Mouse (Mus musculus): ENCODE measurements around the gene Mapkbp1. TPM values are rescaled to one million over a fixed set of nuclear protein-coding genes. Genes with fewer than 3 reads are reported as not detected.

The Mapkbp1 gene
- polyA plus RNA-seq, 2 experiments = 0.15 to 1.1 TPM

DNA sequence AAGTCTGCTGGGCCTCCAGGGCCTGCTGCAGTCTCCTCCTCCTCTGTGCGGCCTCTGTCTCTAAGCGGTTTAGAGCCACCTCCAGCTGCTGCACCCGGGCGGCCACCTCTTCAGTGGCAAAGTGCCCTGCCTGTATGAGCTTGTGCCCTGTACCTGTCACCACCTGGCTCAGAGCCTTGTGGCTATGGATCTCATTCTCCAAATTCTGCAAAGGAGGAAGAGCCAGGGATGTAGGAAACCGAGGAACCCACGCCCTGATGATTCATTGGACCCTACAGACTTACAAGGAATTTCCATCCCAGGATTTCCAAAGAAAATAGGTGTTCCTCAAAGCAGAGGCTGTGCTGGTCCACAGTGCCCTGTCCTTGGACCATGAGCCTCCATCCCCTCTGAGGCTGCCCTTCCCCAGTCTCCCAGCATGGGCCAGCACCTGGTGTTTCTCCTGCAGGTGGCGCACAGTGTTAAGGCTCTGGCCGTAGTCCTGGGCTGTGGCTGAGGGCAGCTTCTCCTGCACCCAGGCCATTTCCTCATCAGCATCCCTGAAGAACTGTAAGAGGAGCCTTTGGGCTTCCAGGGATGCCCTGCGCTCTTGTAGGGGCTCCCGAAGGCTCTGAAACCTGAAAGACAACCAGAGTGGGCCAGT, 77.3 kb downstream of the Mapkbp1 start:
- Histone ChIP-seq H3K36me3 (replicated peaks; ENCODE audit: control insufficient read depth, insufficient read depth, low read depth) (no peaks in the 10 kb centered on the region), H3K4me1 (replicated peaks; ENCODE audit: control insufficient read depth in 2 of 2, insufficient read depth in 2 of 2, low read length in 1 of 2) (no peaks in the 10 kb centered on the region), H3K27ac (no peak overlapping the region), H3K27me3 (ENCODE audit: control insufficient read depth, insufficient read depth, low read length) (no peaks in the 10 kb centered on the region), H3K9me3 (ENCODE audit: control insufficient read depth, low read length) (no peaks in the 10 kb centered on the region), H3K4me3 (ENCODE audit: insufficient read depth in 1 of 2, low read depth in 2 of 2, low read length in 2 of 2) (no peak overlapping the region), H3K4me2 (ENCODE audit: low read depth) (no peak overlapping the region), H3K9ac (replicated peaks) (no peak overlapping the region)
- ATAC-seq (ENCODE audit: insufficient read depth) (no peak), DNase-seq (ENCODE audit: low read depth in 3 of 3, low spot score in 3 of 3) (no peak)
- 51% methylated on average over 10 of the region's 10 CpGs for WGBS (ENCODE audit: insufficient replicate concordance)
- TF ChIP-seq EP300 (IDR thresholded peaks at IDR 0.05; ENCODE audit: low read depth) (no peak), CTCF (IDR thresholded peaks at IDR 0.05; ENCODE audit: low read depth) (peak; percentile 72)

DNA sequence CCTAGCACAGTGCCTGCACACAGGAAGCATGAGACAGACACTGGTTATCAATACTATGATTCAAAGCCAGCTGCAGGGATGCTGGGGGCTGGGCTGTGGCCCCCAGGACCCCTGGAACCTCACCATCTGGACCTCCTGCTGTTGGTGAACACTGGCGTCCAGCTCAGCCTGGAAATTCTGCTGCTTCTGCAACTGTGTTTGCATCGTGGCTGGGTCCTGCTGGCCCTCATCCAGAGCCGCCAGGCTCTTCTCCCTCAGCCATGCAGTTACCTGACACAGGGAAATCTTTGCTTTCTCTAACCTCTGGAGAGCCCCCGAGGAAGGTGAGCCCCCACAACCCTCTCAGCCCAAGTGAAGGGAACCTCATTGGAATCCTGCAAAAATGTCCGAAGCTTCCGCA, 78.9 kb downstream of the Mapkbp1 start:
- H3K4me3 ChIP-seq (ENCODE audit: insufficient read depth in 1 of 2, low read depth in 2 of 2, low read length in 2 of 2) = no peak overlapping the region
- no peak for TF ChIP-seq CTCF (IDR thresholded peaks at IDR 0.05; ENCODE audit: low read depth)
- TF ChIP-seq EP300 (IDR thresholded peaks at IDR 0.05; ENCODE audit: low read depth) = no peak
- no peaks in the 10 kb centered on the region for H3K36me3 ChIP-seq (replicated peaks; ENCODE audit: control insufficient read depth, insufficient read depth, low read depth)
- H3K9ac ChIP-seq (replicated peaks) = no peak overlapping the region
- ATAC-seq (ENCODE audit: insufficient read depth) = no peak
- H3K9me3 ChIP-seq (ENCODE audit: control insufficient read depth, low read length) = no peaks in the 10 kb centered on the region
- DNase-seq (ENCODE audit: low read depth in 3 of 3, low spot score in 3 of 3) = no peak
- H3K27me3 ChIP-seq (ENCODE audit: control insufficient read depth, insufficient read depth, low read length) = no peaks in the 10 kb centered on the region
- no peak overlapping the region for H3K27ac ChIP-seq
- no peaks in the 10 kb centered on the region for H3K4me1 ChIP-seq (replicated peaks; ENCODE audit: control insufficient read depth in 2 of 2, insufficient read depth in 2 of 2, low read length in 1 of 2)
- WGBS (ENCODE audit: insufficient replicate concordance) = 51% methylated on average over 6 of the region's 6 CpGs
- no peak overlapping the region for H3K4me2 ChIP-seq (ENCODE audit: low read depth)

DNA sequence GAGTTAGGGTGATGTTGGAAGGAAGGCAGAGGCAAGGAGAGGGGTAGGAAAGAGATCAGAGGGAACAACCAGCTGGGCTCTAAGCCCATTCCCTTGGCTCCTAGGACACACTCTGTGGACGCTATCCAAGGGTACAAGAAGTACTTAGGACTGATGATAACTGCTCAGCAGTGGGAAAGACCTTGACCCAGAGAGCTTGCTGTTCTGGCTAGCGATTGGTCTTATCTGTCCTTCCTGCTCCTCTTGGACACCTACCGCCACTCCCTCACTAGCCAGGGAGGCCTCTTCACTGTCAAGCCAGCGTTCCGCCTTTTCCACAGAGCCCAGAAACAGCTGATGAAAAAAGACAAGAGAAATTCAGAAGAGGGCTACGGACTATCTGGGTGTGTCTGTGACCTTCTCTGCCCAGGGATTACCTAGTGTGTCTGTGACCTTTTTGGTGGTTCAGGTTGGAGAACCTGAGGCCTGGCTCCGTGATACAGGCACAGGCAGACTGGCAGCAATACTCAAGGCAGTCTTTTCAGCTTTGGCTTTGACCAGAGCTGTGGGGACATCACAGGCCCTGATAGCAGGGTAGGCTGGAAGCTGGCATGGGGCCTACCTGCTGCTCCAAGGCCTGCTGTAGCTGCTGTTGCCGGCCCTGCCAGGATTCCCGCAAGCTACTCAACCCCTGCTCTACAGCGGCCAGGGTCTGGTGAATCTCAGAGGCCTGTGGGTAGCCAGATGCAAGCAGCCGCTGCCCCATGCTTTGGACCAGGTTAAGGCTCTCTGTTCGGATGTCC, 82.5 kb downstream of the Mapkbp1 start:
- no peak overlapping the region for H3K27ac ChIP-seq
- no peaks in the 10 kb centered on the region for H3K36me3 ChIP-seq (replicated peaks; ENCODE audit: control insufficient read depth, insufficient read depth, low read depth)
- H3K9ac ChIP-seq (replicated peaks) = no peak overlapping the region
- no peak overlapping the region for H3K4me3 ChIP-seq (ENCODE audit: insufficient read depth in 1 of 2, low read depth in 2 of 2, low read length in 2 of 2)
- ATAC-seq (ENCODE audit: insufficient read depth) (no peak), DNase-seq (ENCODE audit: low read depth in 3 of 3, low spot score in 3 of 3) (no peak)
- 66% methylated on average over 12 of the region's 12 CpGs for WGBS (ENCODE audit: insufficient replicate concordance)
- TF ChIP-seq CTCF (IDR thresholded peaks at IDR 0.05; ENCODE audit: low read depth) (no peak), EP300 (IDR thresholded peaks at IDR 0.05; ENCODE audit: low read depth) (no peak)
- no peaks in the 10 kb centered on the region for H3K27me3 ChIP-seq (ENCODE audit: control insufficient read depth, insufficient read depth, low read length)
- no peaks in the 10 kb centered on the region for H3K9me3 ChIP-seq (ENCODE audit: control insufficient read depth, low read length)
- H3K4me1 ChIP-seq (replicated peaks; ENCODE audit: control insufficient read depth in 2 of 2, insufficient read depth in 2 of 2, low read length in 1 of 2) = no peaks in the 10 kb centered on the region
- H3K4me2 ChIP-seq (ENCODE audit: low read depth) = no peak overlapping the region

DNA sequence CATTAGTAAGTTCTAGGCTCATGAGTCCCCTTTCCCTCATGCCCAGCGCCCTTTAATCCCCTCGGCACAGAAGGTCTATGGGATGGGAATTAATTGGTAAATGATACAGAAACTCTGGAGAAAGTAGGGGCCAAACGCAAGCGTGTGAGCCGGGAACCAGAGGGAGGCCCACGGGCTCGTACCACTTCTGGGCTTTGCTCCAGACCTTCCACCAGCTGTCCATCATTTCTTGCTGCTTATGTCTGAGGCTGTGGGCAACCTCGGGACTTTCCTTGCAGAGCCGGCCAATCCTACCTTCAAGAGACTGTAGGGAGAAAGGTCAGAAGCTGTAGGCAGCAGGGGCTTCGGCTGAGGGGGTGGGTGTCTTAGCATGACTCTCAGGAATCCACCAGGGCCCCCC, 83.4 kb downstream of the Mapkbp1 start:
- Histone ChIP-seq H3K4me1 (replicated peaks; ENCODE audit: control insufficient read depth in 2 of 2, insufficient read depth in 2 of 2, low read length in 1 of 2) (no peaks in the 10 kb centered on the region), H3K9ac (replicated peaks) (no peak overlapping the region), H3K9me3 (ENCODE audit: control insufficient read depth, low read length) (no peaks in the 10 kb centered on the region), H3K27ac (no peak overlapping the region), H3K36me3 (replicated peaks; ENCODE audit: control insufficient read depth, insufficient read depth, low read depth) (no peaks in the 10 kb centered on the region), H3K4me2 (ENCODE audit: low read depth) (no peak overlapping the region), H3K4me3 (ENCODE audit: insufficient read depth in 1 of 2, low read depth in 2 of 2, low read length in 2 of 2) (no peak overlapping the region), H3K27me3 (ENCODE audit: control insufficient read depth, insufficient read depth, low read length) (no peaks in the 10 kb centered on the region)
- TF ChIP-seq CTCF (IDR thresholded peaks at IDR 0.05; ENCODE audit: low read depth) (no peak), EP300 (IDR thresholded peaks at IDR 0.05; ENCODE audit: low read depth) (no peak)
- 70% methylated on average over 10 of the region's 10 CpGs for WGBS (ENCODE audit: insufficient replicate concordance)
- DNase-seq (ENCODE audit: low read depth in 3 of 3, low spot score in 3 of 3) = no peak
- ATAC-seq (ENCODE audit: insufficient read depth) = no peak

DNA sequence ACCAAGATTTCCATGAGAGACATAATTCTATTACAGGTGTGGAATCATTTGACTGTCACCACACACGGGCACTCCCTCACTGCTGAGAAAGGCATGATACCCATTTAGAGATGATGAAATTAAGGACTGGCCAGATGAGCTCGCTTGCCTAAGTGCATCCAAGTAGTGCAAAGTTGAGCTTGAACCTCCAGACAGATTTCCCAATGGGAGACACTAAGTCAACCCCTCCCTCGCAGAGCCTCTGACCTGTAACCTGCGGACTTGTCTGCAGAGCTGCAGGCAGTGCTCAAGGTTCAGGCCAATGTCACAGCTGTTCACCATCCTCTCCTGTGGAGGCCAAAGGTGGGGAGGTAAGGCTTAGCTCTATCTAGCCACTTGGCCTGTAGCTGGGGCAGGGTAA, 86.3 kb downstream of the Mapkbp1 start:
- ATAC-seq (ENCODE audit: insufficient read depth) (no peak), DNase-seq (ENCODE audit: low read depth in 3 of 3, low spot score in 3 of 3) (no peak)
- Histone ChIP-seq H3K4me2 (ENCODE audit: low read depth) (no peak overlapping the region), H3K4me1 (replicated peaks; ENCODE audit: control insufficient read depth in 2 of 2, insufficient read depth in 2 of 2, low read length in 1 of 2) (no peaks in the 10 kb centered on the region), H3K27me3 (ENCODE audit: control insufficient read depth, insufficient read depth, low read length) (no peaks in the 10 kb centered on the region), H3K9ac (replicated peaks) (no peak overlapping the region), H3K36me3 (replicated peaks; ENCODE audit: control insufficient read depth, insufficient read depth, low read depth) (no peaks in the 10 kb centered on the region), H3K4me3 (ENCODE audit: insufficient read depth in 1 of 2, low read depth in 2 of 2, low read length in 2 of 2) (no peak overlapping the region), H3K9me3 (ENCODE audit: control insufficient read depth, low read length) (no peaks in the 10 kb centered on the region), H3K27ac (no peak overlapping the region)
- TF ChIP-seq CTCF (IDR thresholded peaks at IDR 0.05; ENCODE audit: low read depth) = no peak
- TF ChIP-seq EP300 (IDR thresholded peaks at IDR 0.05; ENCODE audit: low read depth) = no peak
- 65% methylated on average over 4 of the region's 4 CpGs for WGBS (ENCODE audit: insufficient replicate concordance)

Data from liver, embryonic 14.5 days (tissue).